Mouse (Mus musculus) midbrain, postnatal 0 days (tissue): ENCODE data around the gene Donson. TPM values are rescaled to one million over a fixed set of nuclear protein-coding genes. Genes with fewer than 3 reads are reported as not detected.
A peak's percentile ranks its signal among the peaks of the same experiment; 100 is the strongest.

ENCODE experiments used
- ATAC-seq: fragments of 200-750 bp; cut with Nextera tagmentation; 2 replicates; pipeline ENCODE4 v1.8.0; 2017; ENCODE audit warnings: moderate number of reproducible peaks, mild to moderate bottlenecking, moderate TSS enrichment, moderate library complexity; ENCODE audit not compliant: low FRiP score
- DNase-seq: peaks from one replicate; pipeline ENCODE4 v3.0.0-alpha.2; 2015; ENCODE audit warnings: low spot score
- H3K27ac ChIP-seq: fragments of 300-500 bp; sonication (generic); 2 replicates; pipeline ENCODE4 v1.5.1; 2014; ENCODE audit warnings: low read depth, mild to moderate bottlenecking, low read length, mixed read lengths
- H3K27me3 ChIP-seq: fragments of 300-500 bp; sonication (generic); 2 replicates; pipeline ENCODE4 v1.6.1; 2014; ENCODE audit warnings: low read length, control low read depth, mixed read lengths; ENCODE audit not compliant: insufficient read depth
- H3K36me3 ChIP-seq: fragments of 300-500 bp; sonication (generic); 2 replicates; pipeline ENCODE4 v1.6.1; 2014; ENCODE audit warnings: low read length, control low read depth, mixed read lengths; ENCODE audit not compliant: insufficient read depth
- H3K4me1 ChIP-seq: fragments of 300-500 bp; sonication (generic); 2 replicates; pipeline ENCODE4 v1.6.1; 2014; ENCODE audit warnings: mild to moderate bottlenecking, control low read depth, antibody characterized with exemption, low read length, mixed read lengths; ENCODE audit not compliant: insufficient read depth
- H3K4me2 ChIP-seq: fragments of 300-500 bp; sonication (generic); 2 replicates; pipeline ENCODE4 v1.6.1; 2014; ENCODE audit warnings: low read depth, mild to moderate bottlenecking, low read length, mixed read lengths; ENCODE audit not compliant: poor library complexity, severe bottlenecking
- H3K4me3 ChIP-seq: fragments of 300-500 bp; sonication (generic); 2 replicates; pipeline ENCODE4 v1.5.1; 2014; ENCODE audit warnings: low read depth, mild to moderate bottlenecking, low read length, moderate library complexity
- H3K9ac ChIP-seq: fragments of 300-500 bp; sonication (generic); replicated peaks from 2 replicates; pipeline ENCODE4 v1.6.1; 2014; ENCODE audit warnings: mild to moderate bottlenecking, low read length, moderate library complexity, mixed read lengths; ENCODE audit not compliant: poor library complexity, severe bottlenecking
- H3K9me3 ChIP-seq: fragments of 300-500 bp; sonication (generic); 2 replicates; pipeline ENCODE4 v1.6.1; 2016; ENCODE audit warnings: low read length, control low read depth
- CTCF ChIP-seq: IDR thresholded peaks from 2 replicates; pipeline ENCODE4 v1.5.1; 2016; ENCODE audit warnings: antibody characterized with exemption, mild to moderate bottlenecking
- WGBS: fragments of 180-500 bp; shearing (Covaris S2); extraction: QIAGEN DNeasy Blood & Tissue Kit; methylation state at CpG from one replicate; pipeline ENCODE4 v1.1.7; 2014; 5-methylcytosine and 5-hydroxymethylcytosine counted together
- polyA plus RNA-seq: library from polyadenylated mRNA; unstranded; fragments of >200 nt; fragmentation: Nextera tagmentation; extraction: Ambion mirVana; gene quantifications from 2 replicates; pipeline ENCODE4 v1.2.1, GENCODE M21; 2015
- total RNA-seq: library from RNA; depleted of rRNA; stranded (reverse); fragments of >200 nt; gene quantifications from 2 replicates; pipeline ENCODE4 v1.2.3, GENCODE M21; 2014

Donson gene
- total and polyA plus RNA-seq, 2 experiments from 2014 or later, result 15.5 to 18.3 TPM

DNA sequence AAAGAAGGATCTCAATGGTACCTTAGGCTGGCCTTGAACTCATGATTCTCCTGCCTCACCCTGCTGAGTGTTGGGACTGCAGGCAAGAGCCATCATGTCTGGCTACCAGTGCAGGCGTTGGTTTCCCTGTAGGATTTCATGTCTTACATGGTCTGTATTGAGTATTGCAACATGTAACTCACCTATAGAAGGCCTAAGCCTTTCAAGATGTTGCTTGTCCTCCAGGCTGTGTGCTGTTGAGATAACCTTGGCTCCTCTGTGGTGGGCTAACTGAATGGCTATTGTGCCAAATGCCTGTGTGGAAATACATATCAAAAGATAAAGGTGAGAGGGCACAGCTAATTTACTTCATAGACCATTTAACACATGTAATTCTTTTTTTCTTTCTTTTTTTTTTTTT, 10.4 kb upstream of the Donson start:
- no peak for DNase-seq
- peaks cover 32% of the 10 kb centered on the region for H3K36me3 ChIP-seq
- no peak overlapping the region for H3K4me2 ChIP-seq
- WGBS, result 96% methylated on average over 1 of the region's 1 CpGs
- no peak for ATAC-seq
- no peak for TF ChIP-seq CTCF
- H3K9ac ChIP-seq, result no peak overlapping the region
- no peaks in the 10 kb centered on the region for H3K27me3 ChIP-seq
- no peak overlapping the region for H3K27ac ChIP-seq
- H3K4me3 ChIP-seq, result no peak overlapping the region
- H3K9me3 ChIP-seq, result no peaks in the 10 kb centered on the region
- no peaks in the 10 kb centered on the region for H3K4me1 ChIP-seq

DNA sequence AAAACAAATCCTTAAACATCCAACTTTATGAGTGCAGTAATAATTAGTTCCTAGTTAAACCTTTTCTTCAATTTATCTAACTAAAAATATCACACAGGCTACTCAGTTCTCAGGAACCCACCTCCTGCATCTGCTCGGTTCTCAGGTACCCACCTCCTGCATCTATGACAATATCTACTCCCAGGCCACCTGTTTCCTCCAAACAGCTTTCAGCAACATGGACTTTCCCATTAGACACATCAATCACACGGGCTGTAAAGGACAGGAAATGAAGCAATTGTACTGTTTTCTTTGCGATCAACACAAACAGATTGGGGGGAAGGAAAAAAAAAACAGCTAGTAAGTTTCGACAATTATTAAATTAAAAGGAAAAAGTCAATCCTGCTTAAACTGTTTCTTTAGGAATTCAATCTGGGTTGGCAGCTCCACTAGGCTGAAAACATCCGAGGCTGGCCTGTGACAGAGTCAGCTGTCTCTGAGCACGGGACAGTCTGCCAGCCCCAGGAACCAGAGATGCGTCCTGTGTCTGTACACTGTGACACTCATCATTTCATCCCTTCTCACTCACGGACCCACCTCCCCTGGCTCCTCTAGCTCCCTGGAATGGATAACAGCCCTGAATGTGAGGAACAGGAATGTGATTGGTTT, 6.7 kb upstream of the Donson start:
- H3K4me1 ChIP-seq, result no peaks in the 10 kb centered on the region

DNA sequence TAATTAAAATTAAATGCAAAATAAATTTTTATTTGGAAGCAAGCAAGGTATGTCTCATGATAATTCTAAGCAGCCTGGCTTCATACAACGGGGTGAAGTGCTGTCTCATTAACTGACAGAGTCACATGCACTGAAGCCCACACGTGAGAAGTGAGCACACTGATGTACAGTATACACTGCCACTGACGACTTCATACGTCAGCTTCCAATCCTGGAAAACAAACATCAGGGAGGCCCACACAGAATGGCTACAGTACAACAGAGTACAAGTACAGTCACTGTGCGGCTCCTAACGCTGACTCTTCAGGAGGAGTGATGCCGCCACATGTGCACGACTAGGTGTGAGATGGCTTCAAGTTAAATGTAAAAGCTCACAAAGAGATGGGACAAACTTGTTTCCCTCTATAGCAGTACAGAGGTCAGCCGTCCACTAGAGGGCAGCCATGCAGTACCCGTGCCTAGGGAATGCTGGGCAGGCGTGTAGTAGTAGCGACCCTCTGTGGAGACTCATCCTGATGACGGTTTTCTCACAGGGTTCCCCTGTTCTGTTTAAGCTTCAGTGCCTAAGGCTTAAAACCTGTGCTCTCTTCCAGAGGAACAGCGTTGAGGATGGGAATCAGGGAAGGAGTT, 6.0 kb upstream of the Donson start:
- Histone ChIP-seq H3K4me1 (no peaks in the 10 kb centered on the region), H3K9ac (no peak overlapping the region), H3K4me3 (no peak overlapping the region), H3K4me2 (no peak overlapping the region), H3K36me3 (peaks cover 24% of the 10 kb centered on the region), H3K9me3 (no peaks in the 10 kb centered on the region), H3K27ac (no peak overlapping the region), H3K27me3 (no peaks in the 10 kb centered on the region)
- peak; percentile 97 for TF ChIP-seq CTCF
- peak; percentile 92 for DNase-seq
- peak; percentile 93 for ATAC-seq
- WGBS, result 34% methylated on average over 14 of the region's 14 CpGs

More for the DNA sequence above, 6.7 kb upstream of the Donson start:
- no peaks in the 10 kb centered on the region for H3K9me3 ChIP-seq
- no peak for TF ChIP-seq CTCF
- H3K27ac ChIP-seq, result no peak overlapping the region
- H3K27me3 ChIP-seq, result no peaks in the 10 kb centered on the region
- no peak overlapping the region for H3K4me3 ChIP-seq
- DNase-seq (no peak), ATAC-seq (no peak)
- no peak overlapping the region for H3K9ac ChIP-seq
- WGBS, result 81% methylated on average over 8 of the region's 8 CpGs
- H3K36me3 ChIP-seq, result peaks cover 25% of the 10 kb centered on the region
- no peak overlapping the region for H3K4me2 ChIP-seq

DNA sequence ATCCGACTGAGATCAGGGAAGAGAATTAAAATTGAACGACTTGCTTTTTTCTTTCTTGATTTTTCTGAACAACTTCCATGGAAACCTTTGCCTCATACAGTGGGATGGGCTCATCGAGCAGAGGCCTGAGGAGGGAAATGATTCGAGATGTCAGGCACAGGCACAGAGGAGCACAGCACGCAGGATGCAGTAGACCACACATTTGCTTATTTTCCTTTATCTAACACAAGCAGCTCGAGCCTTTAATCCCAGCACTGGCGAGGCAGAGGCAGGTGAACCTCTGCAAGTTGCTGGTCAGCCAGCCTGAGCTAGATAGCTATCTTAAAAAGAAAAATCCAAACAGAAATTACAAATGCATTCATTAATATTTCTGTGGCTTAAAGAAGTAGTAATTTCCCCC, 1.2 kb upstream of the Donson start:
- peak overlapping the region; percentile 94; the same call in 1 of the 2 replicates for H3K4me3 ChIP-seq
- H3K27me3 ChIP-seq, result no peaks in the 10 kb centered on the region
- H3K27ac ChIP-seq, result no peak overlapping the region
- no peak for ATAC-seq
- WGBS, result 28% methylated on average over 7 of the region's 7 CpGs
- no peak for DNase-seq
- TF ChIP-seq CTCF, result no peak
- peaks cover 22% of the 10 kb centered on the region for H3K36me3 ChIP-seq
- H3K9me3 ChIP-seq, result no peaks in the 10 kb centered on the region
- H3K9ac ChIP-seq, result no peak overlapping the region
- peak overlapping the region; percentile 89 for H3K4me2 ChIP-seq
- 0 out of 2 replicates have a peak, but pooled peaks cover 4% of the 10 kb centered on the region for H3K4me1 ChIP-seq

DNA sequence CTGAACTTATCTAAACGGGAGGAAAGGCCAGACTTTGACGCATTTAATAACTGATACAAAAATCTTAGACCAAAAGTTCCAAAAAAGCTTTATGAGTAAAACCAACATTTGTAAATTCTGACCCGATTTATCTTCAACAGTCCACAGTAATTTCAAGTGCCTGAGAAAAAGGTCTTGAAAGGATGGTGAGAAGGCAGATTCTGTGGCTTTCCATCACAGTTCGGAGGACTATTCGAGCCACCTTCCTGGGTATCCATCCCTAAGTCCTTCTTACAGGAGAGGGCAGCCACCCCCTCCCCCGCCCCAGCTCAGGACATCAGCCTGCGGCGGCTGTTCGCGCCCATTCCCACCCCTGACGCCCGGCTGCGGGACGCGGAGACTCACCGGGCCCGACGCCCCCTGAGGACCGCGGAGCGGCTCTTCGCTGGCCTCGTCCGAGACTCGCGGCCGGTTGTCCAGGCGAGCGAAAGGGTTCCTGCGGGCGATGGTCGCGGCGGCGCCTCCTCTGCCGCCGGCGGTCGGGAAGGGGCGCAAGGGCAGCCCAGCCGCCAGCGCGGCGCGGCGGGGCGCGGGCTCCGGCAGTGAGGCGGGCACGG, 449 bp downstream of the Donson start:
- TF ChIP-seq CTCF, result no peak
- H3K4me3 ChIP-seq, result peak overlapping the region; percentile 94
- H3K9ac ChIP-seq, result peak overlapping the region; percentile 86
- under 1% methylated on average over 51 of the region's 51 CpGs for WGBS
- H3K9me3 ChIP-seq, result no peaks in the 10 kb centered on the region
- no peaks in the 10 kb centered on the region for H3K27me3 ChIP-seq
- peaks cover 33% of the 10 kb centered on the region for H3K36me3 ChIP-seq
- DNase-seq (peak; percentile 17), ATAC-seq (peak; percentile 59)
- 0 out of 2 replicates have a peak, but pooled peaks cover 4% of the 10 kb centered on the region for H3K4me1 ChIP-seq
- peak overlapping the region; percentile 85 for H3K27ac ChIP-seq
- H3K4me2 ChIP-seq, result peak overlapping the region; percentile 89

DNA sequence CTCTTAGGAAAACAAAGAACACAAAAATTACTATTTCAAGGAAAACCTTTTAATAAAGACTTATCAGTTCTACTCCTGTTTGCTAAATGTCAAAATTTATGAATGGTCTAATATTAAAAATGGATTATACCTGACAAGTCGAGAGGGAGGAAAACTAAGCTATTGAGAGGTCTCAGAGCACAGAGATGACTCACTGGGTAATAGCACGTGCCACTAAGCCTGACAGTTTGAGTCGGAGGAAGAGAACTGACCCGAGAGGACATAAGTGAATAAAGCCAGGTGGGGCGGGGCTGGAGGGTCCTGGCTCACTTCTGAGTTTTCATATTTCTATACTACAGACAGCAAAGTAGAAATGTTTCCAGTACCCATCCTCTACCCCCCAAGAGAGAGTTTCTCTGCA, 2.2 kb downstream of the Donson start:
- no peak overlapping the region for H3K4me3 ChIP-seq
- no peak overlapping the region for H3K9ac ChIP-seq
- no peak overlapping the region for H3K27ac ChIP-seq
- no peaks in the 10 kb centered on the region for H3K27me3 ChIP-seq
- H3K36me3 ChIP-seq, result peaks cover 51% of the 10 kb centered on the region
- H3K4me1 ChIP-seq, result 0 out of 2 replicates have a peak, but pooled peaks cover 4% of the 10 kb centered on the region
- no peaks in the 10 kb centered on the region for H3K9me3 ChIP-seq
- DNase-seq, result no peak
- no peak for ATAC-seq
- WGBS, result 79% methylated on average over 5 of the region's 5 CpGs
- no peak for TF ChIP-seq CTCF
- H3K4me2 ChIP-seq, result no peak overlapping the region
